Mouse (Mus musculus): ENCODE measurements at regions not wholly inside any gene's neighbourhood (a gene's known extent, or its start where the extent isn't known, plus 50 kb on each side); places are given as distances from the start of the nearest gene placed in this dataset.

DNA sequence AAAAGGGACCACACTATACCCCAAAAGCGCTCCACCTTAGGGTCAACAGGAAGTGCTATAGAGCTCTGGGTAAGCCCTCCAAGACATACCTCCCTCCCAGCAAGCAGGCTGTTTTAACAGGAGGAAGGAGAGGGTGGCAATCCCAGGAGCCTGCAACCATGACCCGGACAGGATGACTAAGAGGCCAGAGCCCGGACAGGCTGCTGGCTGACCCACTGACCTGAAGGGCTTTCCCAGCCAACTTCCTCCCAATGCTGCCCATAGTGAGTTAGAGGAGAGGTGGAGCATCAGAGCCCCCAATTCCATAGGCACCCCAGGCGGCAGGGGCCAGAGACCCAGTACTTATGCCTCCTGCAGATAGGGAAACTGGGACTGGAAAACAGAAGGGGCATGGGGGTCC, 136.3 kb downstream of the Utp6 start:
- in situ Hi-C loops (cut with MboI, MseI), result no loop called here

DNA sequence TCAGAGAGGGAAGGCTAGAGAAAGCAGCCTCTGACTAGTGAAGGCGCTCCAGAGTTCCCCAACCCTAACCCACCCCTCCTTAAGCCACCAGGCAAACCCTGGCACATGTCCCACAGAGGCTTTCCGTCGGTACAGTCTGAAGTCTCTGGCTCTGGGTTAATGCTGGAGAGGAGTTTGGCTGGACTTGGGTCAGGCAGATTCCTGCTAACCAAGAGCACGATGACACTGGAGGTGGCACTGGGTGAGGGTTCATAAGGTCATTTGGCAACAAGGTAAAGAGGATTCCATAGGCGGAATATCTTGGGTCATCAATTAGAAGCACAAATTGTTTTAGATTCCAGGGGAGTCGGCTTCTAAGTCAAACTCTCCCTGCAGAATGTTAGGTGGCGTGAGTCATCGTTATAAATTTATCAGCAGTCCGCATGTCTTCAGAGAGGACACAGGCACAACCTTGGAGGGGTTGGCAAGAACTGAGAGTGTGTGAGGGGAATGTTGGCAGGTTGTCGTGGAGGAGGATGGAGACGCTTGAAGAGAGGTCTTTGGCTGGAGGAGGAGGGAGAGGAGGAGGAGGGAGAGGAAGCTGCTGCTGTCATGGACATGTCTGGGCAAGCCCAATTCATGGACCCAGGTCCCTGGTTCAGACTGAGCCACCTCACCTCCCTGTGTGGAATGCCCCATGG, 138.4 kb downstream of the Utp6 start:
- in situ Hi-C loops (cut with MboI, MseI), result no loop called here

DNA sequence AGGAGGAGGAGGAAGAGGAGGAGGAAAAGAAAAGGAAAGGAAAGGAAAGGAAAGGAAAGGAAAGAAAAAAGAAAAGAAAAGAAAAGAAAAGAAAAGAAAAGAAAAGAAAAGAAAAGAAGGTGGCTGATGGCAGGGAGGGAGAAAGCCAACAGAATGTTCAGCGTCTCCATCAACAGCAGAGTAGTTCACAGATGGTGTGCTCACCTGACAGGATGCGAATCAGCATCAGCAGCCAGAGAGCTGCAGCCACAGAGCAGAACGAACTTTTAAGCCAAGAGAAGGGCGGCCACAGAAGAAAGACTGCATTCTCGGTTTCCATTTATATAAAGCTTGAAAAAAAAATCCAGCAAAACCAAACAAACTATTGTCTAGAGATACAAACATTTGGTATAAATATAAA, 140.2 kb downstream of the Utp6 start:
- in situ Hi-C loops (cut with MboI, MseI), result no loop called here

DNA sequence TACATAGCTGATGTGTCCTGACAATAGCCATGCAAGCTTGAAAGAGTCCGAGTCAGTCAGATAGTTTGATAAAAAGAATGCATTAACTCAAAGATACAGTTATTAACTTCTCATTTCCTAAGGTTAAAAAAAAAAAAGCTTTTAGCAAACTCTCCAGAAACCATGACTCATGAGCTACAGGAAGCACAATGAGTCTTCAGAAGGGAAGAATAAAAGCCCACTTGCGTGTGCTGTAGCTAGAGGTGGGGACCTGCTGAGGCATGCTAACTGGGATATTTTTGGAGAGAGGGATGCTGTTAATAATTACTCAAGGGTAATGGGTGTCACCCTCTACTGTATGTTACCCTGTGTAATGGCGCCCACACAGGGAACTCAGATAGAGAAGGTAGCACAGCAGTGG, 147.0 kb downstream of the Utp6 start:
- in situ Hi-C loops (cut with MboI, MseI), result no loop called here

DNA sequence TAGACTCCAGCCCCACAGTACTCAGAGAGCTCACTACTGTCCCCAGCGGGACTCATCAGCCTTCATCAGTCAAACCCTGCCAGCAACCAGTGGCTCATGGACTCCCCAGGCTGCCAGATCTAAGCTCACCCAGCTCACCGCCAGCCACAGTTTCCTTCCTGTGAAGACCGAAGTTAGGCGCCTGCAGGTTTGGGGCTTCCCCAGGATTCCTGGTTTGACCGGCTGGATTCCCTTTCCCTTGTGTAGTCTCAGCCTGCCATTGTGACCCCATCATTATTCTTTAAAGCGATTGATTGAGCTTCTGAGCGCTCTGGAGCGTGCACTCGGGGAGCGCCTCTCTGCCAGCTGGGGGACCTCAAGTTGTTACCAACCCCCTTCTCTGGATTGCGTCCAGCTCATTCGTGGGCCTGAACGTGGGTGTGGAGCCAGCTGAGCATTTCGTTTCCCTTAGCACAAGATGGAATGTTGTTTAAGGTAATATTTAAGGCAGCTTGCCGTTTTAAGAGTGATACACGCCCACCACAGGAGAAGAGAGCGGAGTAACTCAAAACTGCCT, 155.2 kb downstream of the Utp6 start:
- in situ Hi-C loops (cut with MboI, MseI), result loop anchor here (5.0 kb wide), 1 partner anchor 35 kb away; no protein-coding TSS in a partner anchor

DNA sequence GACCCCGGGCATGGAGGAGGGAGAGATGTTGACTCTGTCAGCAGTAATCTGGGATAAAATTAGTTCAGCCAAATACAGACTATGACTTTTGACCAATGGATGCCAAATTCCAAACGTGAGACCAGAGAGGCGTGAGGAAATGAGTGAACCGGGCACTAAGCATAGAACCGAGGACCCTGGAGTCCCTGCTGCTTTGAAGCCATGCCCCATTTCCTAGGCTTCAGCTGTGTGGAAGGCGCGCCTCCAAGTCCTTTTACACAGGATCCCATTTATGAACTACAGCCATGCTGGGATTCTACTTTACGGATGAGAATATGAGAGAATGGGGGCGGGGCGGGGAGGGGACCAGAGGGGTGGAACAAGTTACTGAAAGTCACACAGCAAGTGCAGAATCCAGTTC, 155.8 kb downstream of the Utp6 start:
- in situ Hi-C loops (cut with MboI, MseI), result loop anchor here (5.0 kb wide), 1 partner anchor 36 kb away; no protein-coding TSS in a partner anchor

DNA sequence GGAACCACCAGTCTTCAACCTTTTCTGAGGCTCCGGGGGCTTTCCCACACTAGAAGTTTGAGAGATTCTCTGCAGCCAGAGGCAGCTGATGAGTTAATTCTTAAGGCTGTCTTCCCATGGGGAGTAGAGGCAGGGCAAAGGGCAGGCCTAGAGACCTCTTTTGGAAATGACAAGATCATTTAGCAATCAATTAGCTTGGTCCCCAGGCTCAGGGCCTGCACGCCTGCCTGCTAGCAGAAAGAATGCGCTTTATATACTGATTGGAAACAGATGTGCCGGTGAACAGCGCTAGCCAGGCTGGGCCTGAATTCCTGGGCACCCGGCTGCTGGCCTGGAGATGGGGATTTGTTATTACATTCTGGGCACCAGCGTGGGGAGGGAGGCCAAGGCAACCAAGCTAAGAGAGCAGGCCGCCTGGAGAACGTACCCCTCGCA, 156.2 kb downstream of the Utp6 start:
- in situ Hi-C loops (cut with MboI, MseI), result loop anchor here (5.0 kb wide), 1 partner anchor 36 kb away; no protein-coding TSS in a partner anchor

DNA sequence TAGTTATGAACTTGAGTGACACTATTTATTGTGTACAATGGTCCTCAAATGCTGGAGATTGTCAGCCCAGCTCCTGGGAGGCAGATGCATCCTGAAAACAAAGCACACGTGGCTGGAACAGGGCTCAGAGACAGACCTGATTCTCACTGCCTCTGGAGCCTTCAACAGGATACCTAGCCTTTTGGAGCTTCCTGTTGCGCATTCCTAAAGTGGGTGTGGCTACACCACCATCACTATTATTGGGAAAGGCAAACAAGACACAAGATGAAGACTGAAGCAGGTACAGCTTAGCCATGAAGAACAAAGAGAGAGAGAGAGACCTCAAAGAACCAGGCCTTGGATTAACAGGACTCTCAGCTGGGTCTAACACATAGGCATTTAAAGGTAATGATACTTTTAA, 158.2 kb downstream of the Utp6 start:
- in situ Hi-C loops (cut with MboI, MseI), result no loop called here

DNA sequence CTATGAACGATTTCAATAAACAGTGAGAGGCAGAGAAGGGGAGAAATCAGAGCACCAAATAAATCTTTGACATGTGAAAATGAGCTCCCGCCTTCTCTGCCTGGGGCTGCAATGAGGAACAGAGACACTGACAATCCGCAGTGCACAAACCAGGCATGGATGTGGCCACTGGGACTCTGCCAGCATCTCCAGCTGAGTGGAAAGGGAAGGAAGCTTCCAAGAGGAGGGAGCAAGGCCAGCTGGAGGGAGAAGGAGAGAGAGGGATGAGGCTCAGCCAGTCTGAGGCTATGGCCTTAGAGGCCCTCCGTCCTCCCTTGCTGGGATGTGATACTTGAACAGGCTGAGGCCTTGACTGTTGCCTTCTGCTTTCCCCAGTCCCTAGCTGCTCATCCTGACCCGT, 159.2 kb downstream of the Utp6 start:
- in situ Hi-C loops (cut with MboI, MseI), result no loop called here

DNA sequence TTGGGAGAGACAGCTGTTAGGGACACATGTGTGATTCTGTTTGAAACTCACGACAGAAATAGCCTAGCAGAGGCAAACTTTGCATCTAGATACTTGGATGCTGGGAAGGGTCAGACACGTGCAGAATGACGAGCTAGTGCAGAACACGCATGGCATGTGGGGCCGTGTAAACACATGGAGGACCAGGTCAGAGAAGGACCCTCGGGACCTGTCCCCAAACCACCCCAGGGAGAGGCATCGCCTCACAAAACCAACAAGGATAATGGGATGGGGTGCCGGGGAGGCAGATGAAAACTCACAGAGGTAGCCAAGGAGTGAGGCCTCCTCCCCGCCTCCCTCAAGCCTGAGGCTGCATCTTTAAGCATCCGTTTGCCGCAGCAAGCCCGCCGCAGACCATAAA, 159.6 kb downstream of the Utp6 start:
- in situ Hi-C loops (cut with MboI, MseI), result no loop called here

DNA sequence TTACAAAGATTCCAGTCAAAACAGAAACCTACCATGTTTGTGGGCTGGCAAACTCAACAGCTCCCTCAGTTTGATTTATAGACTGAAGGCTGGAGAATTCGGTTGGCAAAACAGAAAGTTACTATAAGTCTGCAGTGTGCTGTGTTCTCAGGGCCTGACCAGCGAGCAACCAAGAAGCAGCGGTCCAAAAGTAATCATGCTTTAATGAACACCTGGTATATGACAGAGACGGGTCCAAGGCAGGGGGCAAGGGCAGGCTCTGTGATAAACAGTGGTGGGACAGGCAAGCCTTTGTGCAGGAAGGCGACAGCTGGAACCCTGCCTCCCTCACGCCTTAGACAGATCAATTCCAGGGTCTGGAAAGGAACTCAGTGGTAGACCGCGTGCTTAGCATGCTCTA, 161.9 kb downstream of the Utp6 start:
- in situ Hi-C loops (cut with MboI, MseI), result no loop called here

DNA sequence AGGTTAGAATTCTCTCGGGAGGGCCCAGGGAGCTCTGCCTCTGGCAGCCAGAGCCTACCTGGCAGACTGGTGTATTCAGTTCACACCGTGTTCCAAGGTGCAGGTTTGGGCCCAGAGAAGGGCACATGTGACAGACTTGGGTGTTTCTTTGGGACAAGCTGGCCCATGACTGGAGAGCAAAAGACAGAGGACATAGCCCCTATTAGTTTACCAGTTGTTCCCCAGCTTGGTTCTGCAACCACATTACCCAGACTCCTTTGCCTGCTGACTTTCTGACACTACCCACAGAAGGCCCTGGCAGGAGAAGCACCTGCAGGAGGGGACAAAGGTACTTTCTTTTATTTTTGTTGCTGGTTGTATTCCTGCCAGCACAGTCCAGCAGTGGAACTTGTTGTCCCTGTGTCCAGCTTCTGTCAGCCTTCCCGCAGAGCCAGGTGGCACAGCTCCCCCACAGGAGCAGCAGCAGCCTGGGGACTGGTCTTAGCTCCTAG, 173.9 kb downstream of the Utp6 start:
- in situ Hi-C loops (cut with MboI, MseI), result no loop called here

DNA sequence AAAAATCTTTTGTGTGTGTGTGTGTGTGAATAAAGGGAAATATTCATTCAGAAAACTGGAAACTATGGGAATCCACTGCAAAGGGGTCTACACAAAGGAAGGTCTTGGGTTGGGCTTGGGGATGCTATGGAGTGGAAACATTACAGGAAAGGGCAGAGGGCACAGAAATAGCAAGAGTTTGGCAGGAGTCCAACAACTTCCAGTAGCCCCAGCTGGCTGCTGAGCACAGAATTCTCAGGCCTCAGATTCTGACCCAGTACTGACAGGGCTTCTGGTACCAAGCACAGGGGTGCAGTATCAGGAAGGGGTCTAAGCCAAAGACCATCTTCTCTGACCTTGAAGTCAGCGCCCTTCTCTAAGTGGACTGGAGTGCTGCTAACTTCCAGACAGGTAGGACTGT, 174.4 kb downstream of the Utp6 start:
- in situ Hi-C loops (cut with MboI, MseI), result no loop called here

DNA sequence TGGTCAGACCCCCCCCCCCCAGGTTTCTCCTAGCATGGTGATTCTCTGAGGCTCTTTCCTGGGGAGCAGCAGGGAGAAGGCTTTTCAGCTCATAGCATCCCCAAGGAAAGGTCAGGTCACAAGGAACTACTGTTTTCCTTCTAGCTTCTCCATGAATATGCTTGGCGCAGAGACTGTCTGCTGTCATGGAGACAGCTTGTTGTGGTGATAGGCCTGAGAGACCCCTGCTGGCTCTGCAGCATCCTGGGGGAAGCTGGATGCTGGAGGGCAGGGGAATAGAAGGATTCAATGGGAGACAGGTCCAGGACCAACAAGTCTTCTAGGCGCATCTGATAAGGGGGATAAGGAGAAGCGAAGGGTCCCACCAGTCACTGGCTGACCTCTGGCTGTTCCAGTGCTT, 178.1 kb downstream of the Utp6 start:
- in situ Hi-C loops (cut with MboI, MseI), result no loop called here

DNA sequence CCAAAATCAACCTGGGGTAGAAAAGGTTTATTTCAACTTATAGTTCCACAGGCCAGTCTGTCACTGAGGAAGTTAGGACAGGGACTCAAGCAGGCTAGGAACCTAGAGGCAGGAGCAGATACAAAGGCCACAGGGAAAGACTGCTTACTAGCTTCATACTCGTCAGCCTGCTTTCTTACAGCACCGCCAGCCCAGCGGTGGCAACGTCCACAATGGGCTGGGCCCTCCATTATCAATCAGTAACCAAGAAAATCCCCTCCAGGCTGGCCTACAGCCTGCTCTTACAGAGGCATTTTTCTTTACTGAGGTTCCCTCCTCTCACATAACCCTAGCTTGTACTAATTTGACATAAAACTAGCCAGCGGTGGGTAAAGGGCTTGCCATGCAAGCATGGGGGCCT, 180.2 kb downstream of the Utp6 start:
- in situ Hi-C loops (cut with MboI, MseI), result no loop called here

DNA sequence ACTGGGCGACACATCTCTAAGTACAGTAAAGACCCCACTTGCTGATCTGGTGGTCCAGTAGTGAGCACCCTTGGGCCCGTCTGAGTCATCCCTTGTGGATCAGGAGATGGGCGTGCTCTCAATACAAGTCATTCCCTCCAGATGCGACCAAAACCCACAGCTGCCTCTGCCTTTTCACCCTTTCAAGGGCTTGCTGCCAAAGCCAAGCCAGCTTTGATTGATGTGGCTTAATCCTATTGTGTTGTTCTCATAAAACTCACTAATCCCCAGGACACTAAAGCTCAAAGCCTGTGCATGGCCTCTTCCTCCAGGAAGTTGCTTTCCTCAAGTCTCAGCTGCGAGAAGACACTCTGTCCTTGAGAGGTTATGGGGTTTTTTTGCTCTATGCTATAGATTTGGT, 182.4 kb downstream of the Utp6 start:
- in situ Hi-C loops (cut with MboI, MseI), result no loop called here

DNA sequence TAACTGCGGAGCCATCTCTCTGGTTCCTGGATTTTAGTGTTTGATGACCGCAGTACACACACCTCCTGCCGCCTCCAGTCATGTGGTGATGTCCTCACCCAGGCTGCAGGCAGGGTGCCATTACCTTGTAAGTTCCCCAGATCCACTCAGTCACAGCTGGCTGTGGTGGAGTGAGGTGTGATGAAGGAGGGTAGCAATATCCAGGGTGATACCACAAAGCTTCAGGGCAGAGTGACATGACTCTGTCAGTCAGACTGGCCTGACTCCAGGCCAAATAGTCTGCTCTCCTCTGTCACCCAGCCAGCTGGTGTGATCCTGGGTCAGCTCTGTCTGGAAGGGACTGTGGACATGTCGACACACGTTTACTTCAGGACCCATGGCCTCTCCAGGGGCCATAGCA, 183.7 kb downstream of the Utp6 start:
- in situ Hi-C loops (cut with MboI, MseI), result no loop called here

DNA sequence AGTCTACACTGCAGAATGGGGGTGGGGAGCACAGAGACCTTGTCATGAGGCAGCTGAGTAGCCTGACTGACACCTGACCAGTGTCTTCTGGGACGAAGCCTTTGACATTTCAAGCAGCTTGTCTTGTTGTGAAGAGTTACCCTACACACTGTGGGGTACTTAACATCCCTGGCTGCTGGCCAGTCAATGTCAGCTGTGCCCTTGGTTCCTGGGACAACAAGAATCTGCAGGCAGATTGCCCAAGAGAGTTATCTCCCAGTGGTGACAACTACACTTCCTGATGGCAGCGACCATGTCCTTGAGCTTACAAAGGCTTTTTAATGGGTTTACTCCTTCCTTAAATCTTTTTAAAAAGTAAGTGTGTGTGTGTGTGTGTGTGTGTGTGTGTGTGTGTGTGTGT, 184.2 kb downstream of the Utp6 start:
- in situ Hi-C loops (cut with MboI, MseI), result no loop called here

DNA sequence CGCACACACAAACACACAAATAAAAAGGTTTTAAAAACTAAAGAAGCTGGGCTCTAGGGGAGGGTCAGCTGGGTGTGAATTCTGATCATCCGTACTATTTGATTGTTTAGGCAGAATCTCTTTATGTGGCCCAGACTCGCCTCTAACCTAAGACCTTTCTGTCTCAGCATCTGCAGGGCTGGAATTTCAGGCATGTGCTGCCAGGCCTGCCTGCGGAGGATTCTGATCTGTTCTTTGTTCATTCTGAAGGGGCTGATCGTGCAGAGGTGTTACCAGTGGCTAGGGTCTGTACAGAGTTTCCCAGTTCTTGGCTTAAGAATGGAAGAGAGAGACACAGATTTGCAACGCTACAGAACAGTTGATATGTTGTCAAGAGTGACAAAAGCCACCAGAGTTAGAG, 185.6 kb downstream of the Rab11fip4 start:
- in situ Hi-C loops (cut with MboI, MseI), result no loop called here

DNA sequence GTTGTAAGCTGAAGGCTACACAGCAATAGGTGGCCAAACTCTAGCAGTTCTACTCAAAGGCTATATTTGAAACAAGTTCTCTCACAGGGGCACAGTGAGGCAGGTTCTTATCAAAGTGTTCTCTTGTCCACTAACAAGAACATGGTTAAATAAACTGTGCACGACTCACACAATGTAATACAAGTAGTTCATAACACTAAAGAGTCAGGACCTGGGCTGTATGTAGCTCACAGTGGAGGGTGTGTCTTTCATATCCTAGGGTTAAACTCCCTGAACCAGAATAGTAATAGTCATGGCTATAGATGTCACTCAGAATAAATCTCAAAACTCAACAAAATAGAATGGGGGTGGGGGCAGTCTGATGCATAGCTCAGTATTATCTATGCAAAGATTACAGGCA, 182.7 kb downstream of the Rab11fip4 start:
- in situ Hi-C loops (cut with MboI, MseI), result no loop called here

DNA sequence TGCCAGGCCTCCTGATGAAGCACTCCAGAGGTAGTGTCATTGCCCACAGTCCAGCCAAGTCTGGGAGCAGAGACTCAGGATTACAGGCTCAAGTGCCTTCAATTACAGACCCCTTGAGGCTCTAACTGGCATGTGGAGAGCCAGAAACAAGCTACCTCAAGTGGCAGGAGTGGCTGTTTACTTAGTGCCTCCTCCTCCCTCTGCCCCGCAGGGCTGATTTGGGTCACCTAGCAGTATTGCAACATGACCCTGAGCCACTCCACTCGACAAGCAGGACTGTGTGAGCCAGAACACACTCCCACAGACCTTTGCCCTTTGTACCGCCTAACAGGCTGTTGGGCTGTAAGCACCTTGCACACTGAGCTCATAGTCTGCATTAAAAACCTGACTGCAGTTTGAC, 180.4 kb downstream of the Rab11fip4 start:
- in situ Hi-C loops (cut with MboI, MseI), result no loop called here

DNA sequence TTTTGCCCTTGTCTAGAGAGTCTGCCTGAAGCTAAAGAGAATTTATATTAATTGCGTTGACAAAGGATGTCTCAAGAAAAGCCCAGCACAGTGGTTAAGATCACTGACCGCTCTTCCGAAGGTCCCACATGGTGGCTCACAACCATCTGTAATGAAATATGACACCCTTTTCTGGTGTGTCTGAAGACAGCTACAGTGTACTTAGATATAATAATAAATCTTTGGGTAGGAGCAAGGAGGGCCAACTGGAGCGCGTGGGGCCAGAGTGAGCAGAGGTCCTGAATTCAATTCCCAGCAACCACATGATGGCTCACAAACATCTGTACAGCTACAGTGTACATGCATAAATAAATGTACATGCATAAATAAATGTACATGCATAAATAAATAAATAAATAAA, 176.1 kb downstream of the Rab11fip4 start:
- in situ Hi-C loops (cut with MboI, MseI), result no loop called here

DNA sequence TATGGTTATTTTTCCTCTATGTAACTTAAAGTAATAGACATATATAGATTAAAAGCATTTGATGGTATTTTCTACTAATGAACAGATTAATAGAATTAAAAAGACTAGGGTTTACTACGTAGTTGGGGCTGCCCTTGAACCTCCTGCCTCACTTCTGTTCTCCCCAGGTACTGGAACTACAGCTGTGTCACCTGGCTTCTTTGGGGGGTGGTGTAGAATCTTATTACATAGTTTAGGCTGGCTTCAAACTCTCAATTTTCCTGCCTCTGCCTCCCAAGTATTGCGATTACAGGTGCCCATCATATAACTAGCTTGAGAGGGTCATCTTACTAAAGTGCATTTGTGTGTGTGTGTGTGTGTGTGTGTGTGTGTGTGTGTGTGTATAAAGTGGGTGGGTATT, 175.0 kb downstream of the Rab11fip4 start:
- in situ Hi-C loops (cut with MboI, MseI), result no loop called here

DNA sequence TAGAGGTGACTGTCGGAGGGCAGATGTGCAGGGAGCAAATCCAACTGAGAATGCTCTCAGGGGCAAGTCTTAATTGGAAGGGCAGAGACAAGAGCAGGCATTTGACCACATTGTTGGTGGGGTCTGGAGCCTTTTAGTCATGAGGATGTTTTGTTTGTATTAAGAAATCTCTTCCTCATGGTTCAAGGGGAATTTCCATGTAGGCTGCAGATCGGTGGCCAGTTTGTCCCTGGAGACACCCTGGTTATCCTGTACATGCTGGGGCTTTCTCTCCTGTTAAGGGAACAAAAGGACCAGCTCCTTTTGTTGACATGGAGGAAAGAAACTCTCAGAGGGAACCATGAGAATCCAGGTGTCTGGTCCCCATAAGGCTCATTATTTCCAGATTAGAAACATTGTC, 174.4 kb downstream of the Rab11fip4 start:
- in situ Hi-C loops (cut with MboI, MseI), result no loop called here

All from regulatory T cell (primary cell).